Mouse (Mus musculus): ENCODE measurements around the gene Olfr52.
"Not testable (repeated sequence)": the region's sequence is repeated elsewhere in the genome, so short reads cannot be mapped to it uniquely, and the experiment has no call there.

The Olfr52 gene

GRCm38 (mm10) chr2:86185583-86185982 lies at the start of gene Olfr52:
Olfr52 (minus strand) TSS chr2:86185683.
- DNase-seq (ENCODE audit: low spot score in 2 of 2): no peak

- no peak for DNase-seq (ENCODE audit: low spot score in 2 of 2)
Observed at GRCm38 (mm10) chr2:86231301-86231700, 45.8 kb upstream of the Olfr52 start, which contains the start of gene Olfr1047. Olfr1047 (minus strand) TSS chr2:86231401.

GRCm38 (mm10) chr2:86219214-86219613 lies 33.7 kb upstream of the Olfr52 start, which contains the start of gene Olfr1046:
Olfr1046 (minus strand) TSS chr2:86219314.
- no peak for DNase-seq (ENCODE audit: low spot score in 2 of 2)

- DNase-seq (ENCODE audit: low spot score in 2 of 2): no peak
Observed at GRCm38 (mm10) chr2:86202909-86203308, 17.4 kb upstream of the Olfr52 start, which contains the start of gene Olfr1045. Olfr1045 (minus strand) TSS chr2:86203009.

GRCm38 (mm10) chr2:86195863-86196262 lies 10.4 kb upstream of the Olfr52 start:
- DNase-seq (ENCODE audit: low spot score in 2 of 2): no peak

- DNase-seq (ENCODE audit: low spot score in 2 of 2): no peak
Observed at GRCm38 (mm10) chr2:86179950-86180349, 5.5 kb downstream of the Olfr52 start.

GRCm38 (mm10) chr2:86177720-86178119 lies 7.8 kb downstream of the Olfr52 start, which contains the start of gene Olfr1044:
Olfr1044 (minus strand) TSS chr2:86177820.
- no peak for DNase-seq (ENCODE audit: low spot score in 2 of 2)

GRCm38 (mm10) chr2:86175422-86175821 lies 10.1 kb downstream of the Olfr52 start:
- not testable (repeated sequence) for DNase-seq (ENCODE audit: low spot score in 2 of 2)

GRCm38 (mm10) chr2:86167422-86167821 lies 18.1 kb downstream of the Olfr52 start, which contains the start of gene Olfr1043:
Olfr1043 (minus strand) TSS chr2:86167522.
- no peak for DNase-seq (ENCODE audit: low spot score in 2 of 2)

- no peak for DNase-seq (ENCODE audit: low spot score in 2 of 2)
Observed at GRCm38 (mm10) chr2:86161738-86162137, 23.7 kb downstream of the Olfr52 start, which contains the start of gene Olfr1042. Olfr1042 (minus strand) TSS chr2:86161838.

GRCm38 (mm10) chr2:86146632-86147031 lies 38.9 kb downstream of the Olfr52 start, which contains the start of gene Olfr1040:
Olfr1040 (minus strand) TSS chr2:86146732.
- DNase-seq (ENCODE audit: low spot score in 2 of 2): no peak

GRCm38 (mm10) chr2:86135828-86136227 lies 49.7 kb downstream of the Olfr52 start, which contains the start of gene Olfr1039:
Olfr1039 (minus strand) TSS chr2:86135928.
- DNase-seq (ENCODE audit: low spot score in 2 of 2): no peak
